In genomic region chr19:6569021-6569420, GRCm38 (mm10) we compare ENCODE assay signal across 24 mouse cellular contexts. TPM values are rescaled to one million over a fixed set of nuclear protein-coding genes. Genes with fewer than 3 reads are reported as not detected.
DNase-seq lines count a peak whose midpoint lies in the region; ATAC-seq and TF ChIP-seq lines count a peak whose summit lies in the region.
"Had no signal": no experiment of that assay in that cellular context is flagged by ENCODE, and none has a peak within 500 bp of the region (broad histone marks: within the 10 kb centered on the region; RNA-seq: fewer than 3 reads in every experiment).

No protein-coding gene starts in this region.

- no peak overlapping the region; the same call in 1 of the 2 replicates for H3K27ac ChIP-seq in cerebellum, adult 2 months (ENCODE audit: insufficient read depth, low read length)
- H3K27ac ChIP-seq in forebrain, embryonic 10.5 days, result peak overlapping the region; percentile 54
- H3K27ac ChIP-seq in forebrain, embryonic 11.5 days (ENCODE audit: low read depth, low read length), result no peak overlapping the region
- peak overlapping the region; percentile 66 for H3K27ac ChIP-seq in midbrain, embryonic 10.5 days (replicated peaks)
- no peak overlapping the region for H3K27ac ChIP-seq in midbrain, postnatal 0 days (ENCODE audit: low read depth, low read length)
- H3K27ac ChIP-seq: embryonic facial prominence, embryonic 12.5 days; heart, embryonic 13.5 days; hindbrain, embryonic 13.5 days; hindbrain, postnatal 0 days had no signal

- H3K36me3 ChIP-seq in forebrain, embryonic 10.5 days (replicated peaks), result no peaks in the 10 kb centered on the region
- H3K36me3 ChIP-seq in forebrain, embryonic 11.5 days (ENCODE audit: control insufficient read depth, insufficient read depth, low read length), result no peaks in the 10 kb centered on the region
- H3K36me3 ChIP-seq in midbrain, embryonic 10.5 days, result no peaks in the 10 kb centered on the region
- H3K36me3 ChIP-seq in midbrain, postnatal 0 days (ENCODE audit: insufficient read depth, low read length), result no peaks in the 10 kb centered on the region
- no peaks in the 10 kb centered on the region for H3K36me3 ChIP-seq in E14TG2a.4 (ENCODE audit: insufficient read depth, low read length)
- H3K36me3 ChIP-seq: embryonic facial prominence, embryonic 12.5 days; heart, embryonic 13.5 days; hindbrain, embryonic 13.5 days had no signal

- H3K27me3 ChIP-seq in cerebellum, adult 2 months (ENCODE audit: control insufficient read depth, insufficient read depth, low read length), result no peaks in the 10 kb centered on the region
- no peaks in the 10 kb centered on the region for H3K27me3 ChIP-seq in forebrain, embryonic 10.5 days (ENCODE audit: poor library complexity, severe bottlenecking)
- H3K27me3 ChIP-seq in forebrain, embryonic 11.5 days (ENCODE audit: control insufficient read depth, insufficient read depth, low read length), result no peaks in the 10 kb centered on the region
- no peaks in the 10 kb centered on the region for H3K27me3 ChIP-seq in midbrain, embryonic 10.5 days (ENCODE audit: low read depth, poor library complexity, severe bottlenecking)
- no peaks in the 10 kb centered on the region for H3K27me3 ChIP-seq in midbrain, postnatal 0 days (ENCODE audit: insufficient read depth, low read length)
- H3K27me3 ChIP-seq in E14TG2a.4 (ENCODE audit: insufficient read depth, low read length), result peaks cover 58% of the 10 kb centered on the region
- H3K27me3 ChIP-seq: CH12.LX; embryonic facial prominence, embryonic 12.5 days; hindbrain, embryonic 13.5 days had no signal

- WGBS in cerebellum, adult 2 months, result 51% methylated on average over 5 of the region's 5 CpGs
- 77% methylated on average over 5 of the region's 5 CpGs for WGBS in forebrain, embryonic 10.5 days
- 67% methylated on average over 5 of the region's 5 CpGs for WGBS in forebrain, embryonic 11.5 days
- WGBS in midbrain, embryonic 10.5 days, result 67% methylated on average over 5 of the region's 5 CpGs
- 69% methylated on average over 5 of the region's 5 CpGs for whole genome bisulfite sequencing in midbrain, postnatal 0 days

- no peaks in the 10 kb centered on the region for H3K9me3 ChIP-seq in forebrain, embryonic 10.5 days
- H3K9me3 ChIP-seq in forebrain, embryonic 11.5 days (ENCODE audit: control insufficient read depth, low read length), result no peaks in the 10 kb centered on the region
- H3K9me3 ChIP-seq in midbrain, embryonic 10.5 days (replicated peaks), result no peaks in the 10 kb centered on the region
- no peaks in the 10 kb centered on the region for H3K9me3 ChIP-seq in midbrain, postnatal 0 days (ENCODE audit: low read length)
- no peaks in the 10 kb centered on the region for H3K9me3 ChIP-seq in E14TG2a.4 (ENCODE audit: low read length)
- H3K9me3 ChIP-seq: embryonic facial prominence, embryonic 12.5 days; heart, embryonic 13.5 days; hindbrain, embryonic 13.5 days had no signal

- H3K9ac ChIP-seq in forebrain, embryonic 11.5 days (ENCODE audit: low read length), result no peak overlapping the region
- no peak overlapping the region for H3K9ac ChIP-seq in midbrain, postnatal 0 days (replicated peaks; ENCODE audit: low read length, poor library complexity, severe bottlenecking)
- H3K9ac ChIP-seq: embryonic facial prominence, embryonic 12.5 days; heart, embryonic 13.5 days; hindbrain, embryonic 13.5 days had no signal

- no peak overlapping the region for H3K4me3 ChIP-seq in cerebellum, adult 2 months (replicated peaks; ENCODE audit: insufficient read depth, low read depth, low read length)
- H3K4me3 ChIP-seq in forebrain, embryonic 10.5 days, result no peak overlapping the region
- no peak overlapping the region for H3K4me3 ChIP-seq in forebrain, embryonic 11.5 days (ENCODE audit: low read depth, low read length)
- no peak overlapping the region for H3K4me3 ChIP-seq in midbrain, embryonic 10.5 days
- no peak overlapping the region for H3K4me3 ChIP-seq in midbrain, postnatal 0 days (ENCODE audit: low read depth, low read length)
- 0 out of 2 replicates have a peak overlapping the region, but pooled peaks have one; percentile 10 for H3K4me3 ChIP-seq in E14TG2a.4 (replicated peaks; ENCODE audit: low read length)
- H3K4me3 ChIP-seq: embryonic facial prominence, embryonic 12.5 days; heart, embryonic 13.5 days; hindbrain, embryonic 13.5 days had no signal

- H3K4me2 ChIP-seq in forebrain, embryonic 11.5 days (ENCODE audit: low read depth, low read length, severe bottlenecking), result no peak overlapping the region
- no peak overlapping the region for H3K4me2 ChIP-seq in midbrain, postnatal 0 days (ENCODE audit: low read depth, low read length, poor library complexity, severe bottlenecking)
- H3K4me2 ChIP-seq: embryonic facial prominence, embryonic 12.5 days; heart, embryonic 13.5 days; hindbrain, embryonic 13.5 days had no signal

- no peak for ATAC-seq in forebrain, embryonic 11.5 days (replicated peaks; ENCODE audit: low FRiP score)
- ATAC-seq in midbrain, postnatal 0 days (ENCODE audit: low FRiP score), result no peak
- ATAC-seq: forebrain, embryonic 14.5 days; hindbrain, postnatal 0 days had no signal

- peaks cover 75% of the 10 kb centered on the region for H3K4me1 ChIP-seq in cerebellum, adult 2 months (ENCODE audit: control insufficient read depth, insufficient read depth, low read length)
- H3K4me1 ChIP-seq in forebrain, embryonic 10.5 days, result peaks cover 24% of the 10 kb centered on the region
- peaks cover 2% of the 10 kb centered on the region for H3K4me1 ChIP-seq in forebrain, embryonic 11.5 days (replicated peaks; ENCODE audit: control insufficient read depth, insufficient read depth, low read length)
- H3K4me1 ChIP-seq in midbrain, embryonic 10.5 days, result peaks cover 26% of the 10 kb centered on the region
- 0 out of 2 replicates have a peak, but pooled peaks cover 4% of the 10 kb centered on the region for H3K4me1 ChIP-seq in midbrain, postnatal 0 days (ENCODE audit: insufficient read depth, low read length)
- H3K4me1 ChIP-seq in E14TG2a.4 (replicated peaks; ENCODE audit: low read depth, low read length), result peaks cover 26% of the 10 kb centered on the region
- H3K4me1 ChIP-seq: embryonic facial prominence, embryonic 12.5 days; heart, embryonic 13.5 days; hindbrain, embryonic 13.5 days had no signal

- DNase-seq in cerebellum, adult 2 months, result peak; percentile 33 to 41
- no peak for DNase-seq in cerebellum, adult 11-12 months
- no peak for DNase-seq in forebrain, embryonic 10.5 days (ENCODE audit: extremely low spot score, low spot score)
- no peak for DNase-seq in forebrain, embryonic 11.5 days (ENCODE audit: low spot score)
- DNase-seq in midbrain, embryonic 10.5 days (ENCODE audit: low spot score), result no peak
- DNase-seq in midbrain, postnatal 0 days (ENCODE audit: low spot score), result no peak
- no peak for DNase-seq in B cell, adult 2 months
- DNase-seq: adrenal gland, adult 2 months; adrenal gland, postnatal 25 days; gastrocnemius, postnatal 36 days; heart, adult 11 months; heart, postnatal 36 days; kidney, adult 18-20 months had no signal

- TF ChIP-seq POLR2A in cerebellum, adult 2 months (IDR thresholded peaks at IDR 0.05; ENCODE audit: borderline replicate concordance, insufficient read depth, low read length), result no peak

- TF ChIP-seq CTCF in cerebellum, adult 2 months (IDR thresholded peaks at IDR 0.05; ENCODE audit: borderline replicate concordance, insufficient read depth, low read depth, low read length), result no peak
- no peak for TF ChIP-seq CTCF in midbrain, postnatal 0 days (IDR thresholded peaks at IDR 0.05)
- TF ChIP-seq CTCF in E14TG2a.4 (conservative IDR thresholded peaks at IDR 0.05; ENCODE audit: low read length), result no peak

RNA-seq across cellular contexts. Expression of gene Slc22a12, which starts 26.2 kb away (rescaled TPM):
- polyA plus RNA-seq in cerebellum, adult 2 months (2012; rRNA removed), result 0.15 and 0.24 TPM in 2 replicates
- polyA plus RNA-seq in forebrain, embryonic 10.5 days (2016; fragmentation: Nextera tagmentation; extraction: Ambion mirVana), result not detected in 2 replicates
- not detected in 2 replicates for polyA plus RNA-seq in forebrain, embryonic 11.5 days (2014; fragmentation: Nextera tagmentation; extraction: Ambion mirVana)
- polyA plus RNA-seq in midbrain, embryonic 10.5 days (2016; fragmentation: Nextera tagmentation; extraction: Ambion mirVana), result not detected in 2 replicates
- total RNA-seq in midbrain, postnatal 0 days (2014; rRNA removed), result 0.71 TPM in 1 of 2 replicates, not detected in the other
- 0.45 and 0.57 TPM in 2 replicates for polyA plus RNA-seq in midbrain, postnatal 0 days (2015; fragmentation: Nextera tagmentation; extraction: Ambion mirVana)
- total RNA-seq: adrenal gland, postnatal 25 days; ES-E14; gastrocnemius, adult 8-10 months; gastrocnemius, postnatal 36 days; heart, postnatal 36 days had no signal
- polyA plus RNA-seq: embryonic facial prominence, embryonic 12.5 days; forebrain, embryonic 14.5 days; heart, embryonic 13.5 days; heart, postnatal 0 days; intestine, embryonic 14.5 days had no signal

Comparison
In these comparisons a context has a peak if more than half of its experiments do, and no peak if none do; other contexts are left out.
1. DNase-seq: peak in cerebellum, adult 2 months (2 of 2); none in cerebellum, adult 11-12 months (single experiment), forebrain, embryonic 10.5 days (single experiment), forebrain, embryonic 11.5 days (single experiment), midbrain, embryonic 10.5 days (single experiment), midbrain, postnatal 0 days (single experiment) and B cell, adult 2 months (0 of 2).
2. H3K27ac ChIP-seq: peak in forebrain, embryonic 10.5 days (single experiment) and midbrain, embryonic 10.5 days (single experiment); none in cerebellum, adult 2 months (single experiment), forebrain, embryonic 11.5 days (single experiment) and midbrain, postnatal 0 days (single experiment).